Mouse (Mus musculus): ENCODE results near the gene Sh3gl1. TPM values are rescaled to one million over a fixed set of nuclear protein-coding genes. Genes with fewer than 3 reads are reported as not detected.

Gene Sh3gl1
- total and polyA plus RNA-seq, 3 experiments: 41.0 to 78.4 TPM; not detected in 1

- TF ChIP-seq POLR2AphosphoS5 (IDR thresholded peaks at IDR 0.05; ENCODE audit: borderline replicate concordance, low read depth, low read length) (no peak), ZKSCAN1 (IDR thresholded peaks at IDR 0.05; ENCODE audit: low read depth, low read length) (no peak), GATA1 (IDR thresholded peaks at IDR 0.05; ENCODE audit: low read depth, low read length) (no peak), CHD1 (IDR thresholded peaks at IDR 0.05; ENCODE audit: low read depth, low read length) (no peak; the same call in 1 of the 2 replicates), CTCF (IDR thresholded peaks at IDR 0.05 in 2 of 3, conservative IDR thresholded peaks at IDR 0.05 in 1 of 3; ENCODE audit: control insufficient read depth in 1 of 3, insufficient read depth in 1 of 3, low read depth in 2 of 3, low read length in 3 of 3, poor library complexity in 1 of 3, severe bottlenecking in 1 of 3) (no peak), MAFK (IDR thresholded peaks at IDR 0.05; ENCODE audit: borderline replicate concordance, low read depth, low read length) (no peak), TAL1 (IDR thresholded peaks at IDR 0.05; ENCODE audit: low read length) (no peak)
- peak overlapping the region; percentile 80 to 84 for H3K4me3 ChIP-seq (ENCODE audit: control insufficient read depth in 1 of 2, insufficient read depth in 1 of 2, low read depth in 2 of 2, low read length in 2 of 2)
- H3K4me1 ChIP-seq (ENCODE audit: control insufficient read depth in 1 of 2, insufficient read depth in 2 of 2, low read length in 2 of 2): peaks cover 23 to 47% of the 10 kb centered on the region in 2 experiments
- H3K36me3 ChIP-seq (ENCODE audit: control insufficient read depth in 1 of 2, insufficient read depth in 2 of 2, low read length in 2 of 2): peaks cover 0 to 52% of the 10 kb centered on the region in 2 experiments; a peak in 3 of 4 replicates
- H3K27ac ChIP-seq (ENCODE audit: control insufficient read depth, low read depth, low read length): no peak overlapping the region
- H3K9ac ChIP-seq (ENCODE audit: control insufficient read depth, low read depth, low read length, poor library complexity, severe bottlenecking): peak overlapping the region; percentile 88
- DNase-seq (ENCODE audit: low read depth, low spot score): no peak
- H3K79me2 ChIP-seq (ENCODE audit: control insufficient read depth, insufficient read depth, low read length, poor library complexity): peaks cover 59% of the 10 kb centered on the region
- H3K27me3 ChIP-seq (ENCODE audit: control insufficient read depth in 1 of 2, insufficient read depth in 2 of 2, low read length in 2 of 2): no peaks in the 10 kb centered on the region
- no peaks in the 10 kb centered on the region for H3K9me3 ChIP-seq (replicated peaks; ENCODE audit: insufficient read depth, low read length)
Observed at GRCm38 (mm10) chr17:56035216-56035615, 1.2 kb downstream of the Sh3gl1 start.

- no peak for DNase-seq (ENCODE audit: low read depth, low spot score)
- Histone ChIP-seq H3K36me3 (ENCODE audit: control insufficient read depth in 1 of 2, insufficient read depth in 2 of 2, low read length in 2 of 2) (peaks cover under 1 to 52% of the 10 kb centered on the region in 2 experiments; a peak in 3 of 4 replicates), H3K9me3 (replicated peaks; ENCODE audit: insufficient read depth, low read length) (no peaks in the 10 kb centered on the region), H3K4me3 (ENCODE audit: control insufficient read depth in 1 of 2, insufficient read depth in 1 of 2, low read depth in 2 of 2, low read length in 2 of 2) (peak overlapping the region; percentile 80 to 84), H3K9ac (ENCODE audit: control insufficient read depth, low read depth, low read length, poor library complexity, severe bottlenecking) (peak overlapping the region; percentile 88), H3K79me2 (ENCODE audit: control insufficient read depth, insufficient read depth, low read length, poor library complexity) (peaks cover 62% of the 10 kb centered on the region), H3K27ac (ENCODE audit: control insufficient read depth, low read depth, low read length) (no peak overlapping the region), H3K27me3 (ENCODE audit: control insufficient read depth in 1 of 2, insufficient read depth in 2 of 2, low read length in 2 of 2) (no peaks in the 10 kb centered on the region), H3K4me1 (ENCODE audit: control insufficient read depth in 1 of 2, insufficient read depth in 2 of 2, low read length in 2 of 2) (peaks cover 24 to 47% of the 10 kb centered on the region in 2 experiments)
- no peak for TF ChIP-seq EP300 (IDR thresholded peaks at IDR 0.05; ENCODE audit: low read depth in 1 of 2, low read length in 2 of 2)
- TF ChIP-seq CTCF (IDR thresholded peaks at IDR 0.05 in 2 of 3, conservative IDR thresholded peaks at IDR 0.05 in 1 of 3; ENCODE audit: control insufficient read depth in 1 of 3, insufficient read depth in 1 of 3, low read depth in 2 of 3, low read length in 3 of 3, poor library complexity in 1 of 3, severe bottlenecking in 1 of 3): no peak
- TF ChIP-seq MYC (IDR thresholded peaks at IDR 0.05; ENCODE audit: low read depth, low read length): no peak
- no peak for TF ChIP-seq POLR2AphosphoS5 (IDR thresholded peaks at IDR 0.05; ENCODE audit: borderline replicate concordance, low read depth, low read length)
- no peak for TF ChIP-seq MAFK (IDR thresholded peaks at IDR 0.05; ENCODE audit: borderline replicate concordance, low read depth, low read length)
- no peak for TF ChIP-seq ZC3H11A (IDR thresholded peaks at IDR 0.05; ENCODE audit: low read depth, low read length)
- no peak for TF ChIP-seq TBP (IDR thresholded peaks at IDR 0.05; ENCODE audit: low read depth, low read length)
- TF ChIP-seq MAX (IDR thresholded peaks at IDR 0.05; ENCODE audit: low read length): no peak
- no peak for TF ChIP-seq MYB (IDR thresholded peaks at IDR 0.05; ENCODE audit: low read depth, low read length)
- no peak for TF ChIP-seq ETS1 (IDR thresholded peaks at IDR 0.05; ENCODE audit: low read depth, low read length)
- TF ChIP-seq TAL1 (IDR thresholded peaks at IDR 0.05; ENCODE audit: low read length): no peak
- TF ChIP-seq ZNF384 (IDR thresholded peaks at IDR 0.05; ENCODE audit: low read depth, low read length): no peak
- no peak for TF ChIP-seq ZMIZ1 (IDR thresholded peaks at IDR 0.05; ENCODE audit: low read depth, low read length)
- TF ChIP-seq USF2 (IDR thresholded peaks at IDR 0.05; ENCODE audit: borderline replicate concordance in 1 of 2, insufficient read depth in 1 of 2, low read depth in 1 of 2, low read length in 2 of 2): no peak
- TF ChIP-seq BHLHE40 (IDR thresholded peaks at IDR 0.05; ENCODE audit: borderline replicate concordance, low read depth, low read length): no peak
- TF ChIP-seq HCFC1 (IDR thresholded peaks at IDR 0.05; ENCODE audit: low read depth, low read length): no peak
- no peak for TF ChIP-seq TCF12 (IDR thresholded peaks at IDR 0.05; ENCODE audit: low read depth, low read length)
- no peak for TF ChIP-seq E2F4 (IDR thresholded peaks at IDR 0.05; ENCODE audit: borderline replicate concordance, low read depth, low read length)
- no peak for TF ChIP-seq ZKSCAN1 (IDR thresholded peaks at IDR 0.05; ENCODE audit: low read depth, low read length)
- no peak for TF ChIP-seq POLR2AphosphoS2 (IDR thresholded peaks at IDR 0.05; ENCODE audit: low read length)
Observed at GRCm38 (mm10) chr17:56034726-56035100, 1.7 kb downstream of the Sh3gl1 start.
